Mouse (Mus musculus) heart, postnatal 0 days (tissue): ENCODE measurements at regions not wholly inside any gene's neighbourhood (a gene's known extent, or its start where the extent isn't known, plus 50 kb on each side); places are given as distances from the start of the nearest gene placed in this dataset.

ENCODE experiments used
- ATAC-seq: fragments of 200-750 bp; cut with Nextera tagmentation; 2 replicates; pipeline ENCODE4 v1.8.0; 2017; ENCODE audit warnings: low read depth, moderate number of reproducible peaks, moderate library complexity; ENCODE audit not compliant: insufficient read depth
- DNase-seq: peaks from one replicate; pipeline ENCODE4 v3.0.0-alpha.2; 2016; ENCODE audit warnings: low spot score
- H3K27ac ChIP-seq: fragments of 300-500 bp; sonication (generic); 2 replicates; pipeline ENCODE4 v1.5.1; 2014; ENCODE audit warnings: low read depth, mild to moderate bottlenecking
- H3K27me3 ChIP-seq: fragments of 300-500 bp; sonication (generic); 2 replicates; pipeline ENCODE4 v1.6.1; 2014; ENCODE audit warnings: low read length, mixed read lengths; ENCODE audit not compliant: control insufficient read depth, insufficient read depth
- H3K36me3 ChIP-seq: fragments of 300-500 bp; sonication (generic); replicated peaks from 2 replicates; pipeline ENCODE4 v1.6.1; 2014; ENCODE audit warnings: low read length, mixed read lengths; ENCODE audit not compliant: control insufficient read depth, insufficient read depth
- H3K4me1 ChIP-seq: fragments of 300-500 bp; sonication (generic); 2 replicates; pipeline ENCODE4 v1.6.1; 2014; ENCODE audit warnings: antibody characterized with exemption; ENCODE audit not compliant: control insufficient read depth, insufficient read depth
- H3K4me2 ChIP-seq: fragments of 300-500 bp; sonication (generic); 2 replicates; pipeline ENCODE4 v1.6.1; 2014; ENCODE audit warnings: low read depth, mild to moderate bottlenecking, low read length, moderate library complexity
- H3K4me3 ChIP-seq: fragments of 300-500 bp; sonication (generic); 2 replicates; pipeline ENCODE4 v1.5.1; 2014; ENCODE audit warnings: low read depth, low read length
- H3K9ac ChIP-seq: fragments of 300-500 bp; sonication (generic); replicated peaks from 2 replicates; pipeline ENCODE4 v1.6.1; 2014; ENCODE audit warnings: low read depth, low read length, mixed read lengths
- H3K9me3 ChIP-seq: fragments of 300-500 bp; sonication (generic); replicated peaks from 2 replicates; pipeline ENCODE4 v1.6.1; 2016; ENCODE audit warnings: low read length; ENCODE audit not compliant: control insufficient read depth
- CTCF ChIP-seq: IDR thresholded peaks from 2 replicates; pipeline ENCODE4 v1.5.1; 2016; ENCODE audit warnings: antibody characterized with exemption, control low read depth, low read depth
- EP300 ChIP-seq: IDR thresholded peaks from 2 replicates; pipeline ENCODE4 v1.6.1; 2016; ENCODE audit warnings: antibody characterized with exemption, low read depth
- WGBS: fragments of 180-500 bp; shearing (Covaris S2); extraction: QIAGEN DNeasy Blood & Tissue Kit; methylation state at CpG from one replicate; pipeline ENCODE4 v1.1.7; 2014; 5-methylcytosine and 5-hydroxymethylcytosine counted together

GRCm38 (mm10) chr8:78162763-78163508, 50.2 kb upstream of the Ttc29 start:
- no peaks in the 10 kb centered on the region for H3K36me3 ChIP-seq
- no peaks in the 10 kb centered on the region for H3K27me3 ChIP-seq
- H3K9me3 ChIP-seq = no peaks in the 10 kb centered on the region
- H3K9ac ChIP-seq = no peak overlapping the region
- no peak overlapping the region for H3K4me2 ChIP-seq
- TF ChIP-seq EP300 = no peak
- no peak for TF ChIP-seq CTCF
- H3K4me3 ChIP-seq = no peak overlapping the region
- WGBS = 87% methylated on average over 5 of the region's 5 CpGs
- no peak for DNase-seq
- H3K4me1 ChIP-seq = no peaks in the 10 kb centered on the region
- H3K27ac ChIP-seq = no peak overlapping the region
- ATAC-seq = no peak
